Mouse (Mus musculus): Measurements from ENCODE around the gene Emx1.
"Not testable (repeated sequence)": the region's sequence is repeated elsewhere in the genome, so short reads cannot be mapped to it uniquely, and the experiment has no call there.

DNA sequence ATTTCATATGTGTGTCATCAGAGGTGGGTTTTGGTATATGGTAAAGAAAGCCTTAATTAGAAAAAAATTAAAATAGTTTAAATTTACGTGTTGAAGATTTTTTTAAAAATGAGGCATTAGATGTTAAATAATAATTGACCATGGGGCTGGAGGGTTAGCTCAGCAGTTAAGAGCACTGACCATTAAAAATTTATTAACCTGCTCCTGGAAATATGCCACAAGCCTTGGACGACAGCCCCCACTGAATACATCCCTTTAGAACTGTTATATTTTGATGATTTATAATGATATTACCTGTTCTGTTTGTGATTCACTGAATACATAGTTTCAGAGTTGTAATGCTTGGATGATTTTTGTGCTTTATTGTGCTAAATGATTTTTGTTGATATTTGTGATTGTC, 30.7 kb upstream of the Emx1 start:
- not testable (repeated sequence) for TF ChIP-seq POLR2A (IDR thresholded peaks at IDR 0.05; ENCODE audit: insufficient read depth, low read depth, low read length); CTCF (IDR thresholded peaks at IDR 0.05); EP300 (IDR thresholded peaks at IDR 0.05; ENCODE audit: insufficient read depth, low read depth, low read length)

Data from heart, adult 2 months (tissue).